Mouse (Mus musculus) adrenal gland, postnatal 4 days (tissue): Measurements from ENCODE around the gene Mast1. TPM values are rescaled to one million over a fixed set of nuclear protein-coding genes. Genes with fewer than 3 reads are reported as not detected.

ENCODE experiments used
- DNase-seq, 2 experiments: peaks; one replicate each; pipeline ENCODE4 v3.0.0; 2021 to 2022; ENCODE audit warnings: low spot score in 2 of 2, mixed read lengths in 2 of 2
- total RNA-seq, 2 experiments: library from RNA; stranded (reverse); gene quantifications; 2 replicates each; pipeline ENCODE4 v1.2.3; 2021

Gene Mast1
- total RNA-seq, 2 experiments from 2014 or later: 8.3 to 8.5 TPM

DNA sequence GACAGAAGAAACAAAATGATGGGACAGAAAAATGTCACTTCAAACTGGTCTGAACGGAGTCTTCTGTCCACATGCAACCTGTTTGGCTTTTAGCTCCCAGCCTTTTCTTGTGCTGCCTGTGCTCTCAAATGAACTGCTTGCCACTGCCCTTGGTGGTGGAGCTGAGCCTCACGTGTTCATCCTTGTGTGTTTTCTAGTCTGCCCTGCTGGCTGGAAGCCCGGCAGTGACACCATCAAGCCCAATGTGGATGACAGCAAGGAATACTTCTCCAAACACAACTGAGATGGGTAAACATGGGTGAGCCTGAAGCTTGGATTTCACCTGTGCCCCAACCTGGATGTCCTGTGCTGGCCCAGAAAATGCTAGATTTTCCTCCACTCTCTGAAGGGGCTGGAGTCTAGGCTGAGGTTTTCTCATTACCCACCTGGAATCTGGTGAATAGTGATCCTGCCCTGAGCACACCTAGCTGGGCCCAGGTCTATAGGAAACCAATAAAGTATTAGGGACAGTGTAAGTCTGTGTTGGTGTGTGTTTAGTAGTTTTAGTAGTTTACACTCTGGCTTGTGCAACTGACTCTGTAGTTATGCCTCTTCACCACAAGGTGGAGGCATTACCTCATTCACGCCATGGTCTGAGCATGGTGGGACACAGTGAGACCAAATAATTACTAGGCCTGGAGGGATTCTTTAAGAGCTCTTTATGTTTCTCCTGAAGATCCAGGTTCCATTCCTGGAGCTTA is 36.8 kb upstream of the Mast1 start:
- DNase-seq: peak in 1 of 2 experiments; percentile 61

DNA sequence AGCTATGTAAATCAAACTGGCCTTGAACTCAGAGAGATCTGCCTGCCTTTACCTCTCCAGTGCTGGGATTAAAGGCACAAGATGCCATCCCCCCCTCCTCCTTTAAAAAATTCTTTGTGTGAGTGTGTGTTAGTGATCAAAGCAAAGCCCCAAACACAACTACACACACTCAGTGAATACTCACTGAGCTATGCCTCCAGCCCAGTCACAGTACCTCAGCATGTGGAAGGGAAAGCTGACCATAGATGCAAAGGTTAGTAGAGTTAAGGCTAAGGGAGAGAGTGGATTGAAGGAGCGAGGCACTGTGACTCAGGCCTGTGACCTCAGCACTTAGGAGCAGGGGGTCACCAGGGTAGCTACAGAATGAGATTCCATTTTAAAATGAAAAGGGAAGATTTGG is 35.9 kb upstream of the Mast1 start:
- no peak for DNase-seq

DNA sequence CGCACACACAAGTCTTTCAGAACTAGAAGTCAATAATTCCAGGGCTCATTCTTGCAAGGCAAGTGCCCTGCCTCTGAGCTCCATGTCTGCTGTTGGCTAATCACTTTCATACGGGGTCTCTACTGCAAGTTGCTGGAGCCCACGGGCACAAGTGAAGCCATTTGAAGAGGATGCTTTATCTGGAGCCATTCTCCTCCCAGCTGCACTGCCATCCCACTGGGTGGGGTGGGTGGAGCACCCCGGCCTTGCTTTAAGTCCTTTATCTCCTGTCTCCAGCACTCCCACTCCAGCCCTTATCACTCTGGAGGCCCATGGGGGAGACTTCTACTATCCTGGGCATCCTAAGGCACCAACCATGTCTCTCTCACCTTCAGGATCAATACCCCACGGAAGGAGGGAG is 33.8 kb upstream of the Mast1 start:
- DNase-seq: no peak

DNA sequence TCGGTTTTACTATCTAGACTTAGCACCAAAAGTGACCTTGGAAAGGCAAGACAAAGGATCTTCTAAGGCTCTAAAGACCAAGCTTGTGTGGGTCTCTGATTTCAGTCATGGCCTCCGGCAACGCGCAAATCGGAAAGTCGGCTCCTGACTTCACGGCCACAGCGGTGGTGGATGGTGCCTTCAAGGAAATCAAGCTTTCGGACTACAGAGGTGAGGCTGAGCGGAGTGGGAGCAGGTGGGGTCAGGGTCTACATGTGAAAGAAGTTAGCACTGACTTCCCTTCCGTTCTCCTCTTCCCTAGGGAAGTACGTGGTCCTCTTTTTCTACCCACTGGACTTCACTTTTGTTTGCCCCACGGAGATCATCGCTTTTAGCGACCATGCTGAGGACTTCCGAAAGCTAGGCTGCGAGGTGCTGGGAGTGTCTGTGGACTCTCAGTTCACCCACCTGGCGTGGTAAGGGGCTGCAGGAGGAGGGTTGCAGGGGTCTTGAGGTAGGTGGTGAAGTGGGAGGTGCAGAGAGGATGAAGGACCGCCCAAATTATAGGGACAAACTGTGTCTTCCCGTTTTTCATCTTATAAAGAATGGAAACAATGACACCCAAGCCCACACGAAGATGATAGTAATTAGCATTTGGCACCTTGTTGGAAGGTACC is 33.1 kb upstream of the Mast1 start:
- DNase-seq: no peak

DNA sequence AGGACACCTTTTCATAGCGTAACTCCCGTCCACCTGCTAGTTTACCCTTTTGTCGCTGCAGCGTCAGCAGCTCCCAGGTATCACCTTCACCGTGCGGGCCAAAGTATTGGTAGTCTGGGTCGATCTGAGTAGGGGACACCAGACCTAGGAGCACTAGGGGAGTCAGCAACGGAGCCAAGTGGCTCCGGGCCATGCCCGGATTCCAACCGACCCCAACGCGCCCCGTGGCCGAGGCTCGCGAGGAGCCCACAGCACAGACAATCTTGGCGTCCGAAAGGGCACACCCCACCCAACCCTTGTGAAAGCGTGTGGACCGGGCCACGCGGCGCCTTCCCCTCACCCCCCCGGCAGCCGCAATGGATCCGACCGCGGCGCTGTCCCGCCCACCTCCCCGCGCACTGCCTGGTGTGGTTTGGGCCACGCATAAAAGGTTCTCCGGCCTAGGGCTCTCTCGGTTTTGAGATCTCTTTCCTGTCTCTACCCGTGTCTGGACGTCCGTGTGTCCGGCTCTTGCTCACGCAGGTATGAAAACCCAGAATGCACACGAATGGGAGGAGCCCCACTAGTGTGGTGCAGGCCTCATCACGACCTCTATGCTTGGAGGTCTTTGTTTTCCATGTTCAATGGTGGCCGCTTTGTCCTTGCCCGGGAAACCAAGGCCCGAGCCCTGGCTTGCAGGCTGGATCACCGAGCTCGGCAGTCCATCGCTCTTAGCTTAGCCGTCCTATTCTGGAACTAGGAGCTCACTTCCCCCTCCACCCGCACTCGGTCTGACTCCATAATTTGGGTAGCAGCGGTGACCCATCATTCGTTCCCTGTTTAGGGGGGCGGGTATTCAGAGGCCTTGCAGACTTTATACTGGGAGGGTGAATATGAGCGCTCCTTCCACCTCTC is 32.3 kb upstream of the Mast1 start, which contains the start of the genes Gm49661, Prdx2 and Rnaseh2a:
TSS of gene Gm49661 (minus strand) at position 193 of the 894 bp plus-strand sequence.
TSS of gene Prdx2 (plus strand) at position 347 of the 894 bp plus-strand sequence.
TSS of gene Rnaseh2a (minus strand) at position 527 of the 894 bp plus-strand sequence.
- DNase-seq: peak; percentile 61 to 70

DNA sequence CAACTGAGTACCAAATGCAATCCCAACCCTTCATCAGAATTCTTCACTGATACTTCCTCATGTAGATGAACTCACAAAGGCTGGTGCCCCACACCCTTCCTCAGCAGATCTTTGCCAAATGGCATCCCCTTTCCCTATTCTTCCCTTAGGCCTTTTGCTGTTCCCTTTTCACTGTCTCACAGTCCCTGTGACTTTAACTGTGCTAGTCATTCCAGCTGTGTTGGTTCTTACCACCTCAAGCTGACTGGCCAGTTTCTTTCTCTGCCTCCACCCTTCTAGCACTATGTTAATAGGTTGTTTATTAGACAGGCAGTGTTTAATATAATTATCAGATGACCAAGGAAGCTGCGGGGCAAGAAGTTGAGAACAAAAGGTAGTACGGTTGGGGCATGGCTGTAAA is 31.5 kb upstream of the Mast1 start:
- no peak for DNase-seq

DNA sequence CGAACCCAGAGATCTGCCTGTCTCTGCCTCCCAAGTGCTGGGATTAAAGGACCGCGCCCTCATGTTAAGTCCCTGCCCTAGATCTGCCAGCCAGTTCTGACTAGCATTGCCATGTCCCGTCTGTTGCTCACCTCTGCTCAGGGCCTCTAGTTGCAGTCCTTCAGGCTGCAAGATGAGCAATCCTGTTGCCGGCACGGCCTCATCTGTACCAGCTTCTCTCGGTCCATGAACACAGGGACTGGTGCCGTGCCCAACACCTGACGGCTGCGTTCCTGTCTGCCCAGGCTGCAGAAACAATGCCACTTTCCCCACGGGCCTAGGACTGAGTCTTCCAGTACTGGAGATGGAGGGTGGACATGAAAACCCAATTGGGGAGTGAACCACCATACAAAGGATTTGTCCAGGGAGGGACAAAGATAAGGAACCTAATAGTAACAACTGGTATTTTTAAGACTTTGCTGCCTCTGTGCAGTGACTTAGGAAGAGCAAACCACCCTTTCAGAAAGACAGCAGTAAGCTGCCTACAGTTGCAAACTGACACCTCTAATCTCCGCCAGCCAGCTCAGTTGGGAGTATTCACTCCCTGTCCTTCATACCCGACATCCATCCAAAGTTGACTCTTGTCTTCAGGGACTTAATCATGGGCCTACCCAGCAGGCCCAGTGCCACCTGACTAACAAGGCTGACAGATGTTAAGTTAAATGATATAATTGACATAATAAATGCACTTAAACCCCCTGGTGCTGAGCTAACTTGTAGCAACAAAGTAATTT is 30.6 kb upstream of the Mast1 start:
- DNase-seq: no peak

DNA sequence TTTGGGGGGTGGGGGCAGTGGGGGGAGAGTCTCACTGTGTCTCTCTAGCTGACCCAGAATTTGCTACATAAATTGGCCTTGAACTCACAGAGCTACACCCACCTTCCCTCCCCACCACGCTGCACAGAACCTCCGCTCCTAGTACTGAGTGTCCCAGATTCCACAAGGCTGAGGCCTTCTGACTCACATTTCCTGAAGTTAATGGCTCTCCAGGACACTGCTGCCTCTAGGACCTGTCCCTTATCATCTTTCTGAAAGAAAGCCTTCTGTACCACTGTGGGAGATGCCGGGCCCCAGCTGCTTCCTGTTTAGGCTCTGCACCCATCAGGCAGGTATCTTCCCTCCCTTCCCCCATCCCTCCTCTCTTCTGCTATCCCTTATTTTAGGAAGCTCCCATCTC is 29.4 kb upstream of the Mast1 start:
- DNase-seq: no peak

DNA sequence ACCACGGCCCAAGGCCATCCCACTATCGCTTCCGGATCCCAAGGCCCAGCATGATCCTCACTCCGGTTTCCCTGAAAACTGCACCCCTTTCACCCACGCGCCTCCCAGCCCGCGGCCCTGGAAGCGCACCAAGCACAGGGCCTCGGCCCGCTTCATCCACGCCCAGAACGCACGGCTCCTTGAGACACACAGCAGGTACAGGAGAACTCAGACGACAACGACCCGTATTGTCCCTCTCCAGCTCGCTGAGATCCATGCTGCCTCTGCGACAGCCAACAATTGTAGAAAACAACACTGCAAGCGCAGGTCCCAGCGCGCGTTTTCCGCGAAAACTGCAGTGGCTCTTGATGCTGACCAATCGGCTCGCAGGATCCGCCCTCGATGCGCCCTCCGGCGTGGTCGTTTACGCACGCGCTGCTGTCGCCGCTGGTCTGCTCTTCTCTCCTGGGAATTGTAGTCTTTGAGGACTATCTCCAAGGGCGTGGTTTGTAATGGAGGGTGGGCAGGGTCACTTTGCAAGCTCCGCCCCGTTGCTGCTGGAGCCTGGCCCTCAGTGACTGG is 28.7 kb upstream of the Mast1 start:
- DNase-seq: peak; percentile 69 to 80

DNA sequence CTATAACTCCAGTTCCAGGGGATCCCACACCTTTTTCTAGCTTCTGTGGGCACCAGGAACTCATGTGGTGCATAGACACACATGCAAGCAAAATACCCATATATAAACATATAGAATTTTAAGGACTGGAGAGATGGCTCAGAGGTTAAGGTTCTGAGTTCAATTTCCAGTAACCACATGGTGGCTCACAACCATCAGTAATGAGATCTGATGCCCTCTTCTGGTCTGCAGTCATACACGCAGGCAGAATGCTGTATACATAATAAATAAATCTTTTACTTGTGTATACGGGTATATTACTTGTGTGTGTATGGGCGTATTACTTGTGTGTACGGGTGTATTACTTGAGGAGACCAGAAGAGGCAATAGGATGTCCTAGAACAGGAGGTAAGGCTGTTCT is 26.8 kb upstream of the Mast1 start:
- no peak for DNase-seq

DNA sequence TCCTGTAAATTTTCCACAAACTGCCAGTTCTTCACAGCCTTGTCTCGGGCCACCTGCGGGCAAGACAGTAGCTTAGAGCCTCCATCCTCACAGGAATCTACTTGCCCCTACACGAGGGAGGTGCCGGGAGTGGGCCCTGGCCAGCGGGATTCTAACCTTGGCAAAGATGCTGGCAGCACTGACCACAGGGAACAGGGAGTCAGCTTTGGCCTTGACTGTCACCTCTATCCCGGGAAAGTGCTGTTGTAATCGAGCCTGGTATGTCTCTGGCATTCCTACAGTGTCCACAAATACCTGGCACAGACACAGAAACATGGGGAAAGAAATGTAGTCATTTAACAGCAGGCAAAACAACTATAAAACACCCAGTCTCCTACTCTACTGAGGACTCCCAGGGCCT is 22.7 kb upstream of the Mast1 start:
- no peak for DNase-seq

DNA sequence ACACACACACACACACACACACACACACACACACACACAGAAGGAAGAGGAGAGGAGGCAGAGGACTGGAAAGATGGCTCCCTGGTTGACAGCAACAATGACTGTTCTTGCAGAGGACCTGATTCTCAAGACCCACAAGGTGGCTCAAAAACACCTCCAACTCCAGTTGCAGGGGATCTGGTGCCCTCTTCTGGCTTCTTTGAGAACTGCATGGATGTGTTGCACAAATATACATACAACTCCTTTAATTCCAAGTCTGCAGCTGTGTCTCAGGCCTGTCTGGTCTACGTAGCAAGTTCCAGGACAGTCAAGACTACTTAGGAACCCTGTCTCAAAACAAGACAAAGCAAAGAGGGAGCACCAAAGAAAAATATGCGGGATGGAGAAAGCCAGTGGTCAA is 19.6 kb upstream of the Mast1 start:
- peak in 1 of 2 experiments; percentile 64 for DNase-seq

DNA sequence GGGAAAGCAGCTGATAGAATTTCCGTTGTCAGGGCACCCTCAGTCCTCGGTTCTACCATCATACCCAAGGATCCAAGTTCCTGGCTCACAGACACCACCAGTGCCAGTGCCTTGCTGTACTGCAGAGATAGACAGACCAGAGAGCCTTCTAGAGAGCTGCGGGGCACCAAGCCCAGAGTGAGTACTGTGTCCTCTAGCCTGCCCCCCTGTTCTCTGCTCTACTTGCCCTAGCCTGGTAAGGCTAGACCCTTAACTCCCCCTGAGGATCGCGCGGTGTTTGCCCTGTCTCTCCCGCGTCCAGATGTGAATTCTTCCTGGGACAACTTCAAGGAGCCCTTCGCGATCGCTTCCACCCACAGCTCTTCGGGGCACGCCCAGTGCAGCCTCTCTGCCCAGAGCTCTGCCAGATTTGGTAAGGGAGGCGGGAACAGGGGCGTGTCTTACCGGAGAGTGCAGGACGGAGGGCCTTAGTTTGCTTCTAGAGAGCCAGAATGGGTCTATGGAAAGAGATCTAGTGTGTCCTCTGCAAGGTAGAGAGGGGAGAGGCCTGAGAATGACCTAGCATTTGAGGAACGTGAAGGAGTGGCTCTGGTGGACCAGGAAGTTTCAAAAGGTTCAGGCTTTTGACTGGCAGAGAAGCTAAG is 15.6 kb upstream of the Mast1 start:
- no peak for DNase-seq

DNA sequence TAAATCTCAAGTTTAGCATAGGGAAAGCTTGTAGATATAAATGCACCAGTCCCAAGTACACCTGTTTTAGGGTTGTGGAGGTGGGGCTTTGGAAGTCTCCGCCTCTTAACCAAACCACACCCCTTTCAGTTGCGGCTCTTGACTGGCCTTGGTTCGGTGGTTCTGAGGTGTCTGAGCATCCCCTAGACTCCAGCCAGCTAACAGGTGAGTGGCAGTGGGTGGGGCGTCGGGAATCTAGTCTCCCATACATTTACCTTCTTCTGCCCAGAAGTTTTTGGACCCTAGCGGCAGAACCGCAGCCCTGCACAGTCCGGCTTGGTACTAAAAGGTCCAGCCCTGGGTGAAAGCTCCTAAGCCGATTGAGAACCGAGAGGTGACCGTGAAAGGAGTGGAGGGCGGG is 12.6 kb upstream of the Mast1 start:
- DNase-seq: no peak

DNA sequence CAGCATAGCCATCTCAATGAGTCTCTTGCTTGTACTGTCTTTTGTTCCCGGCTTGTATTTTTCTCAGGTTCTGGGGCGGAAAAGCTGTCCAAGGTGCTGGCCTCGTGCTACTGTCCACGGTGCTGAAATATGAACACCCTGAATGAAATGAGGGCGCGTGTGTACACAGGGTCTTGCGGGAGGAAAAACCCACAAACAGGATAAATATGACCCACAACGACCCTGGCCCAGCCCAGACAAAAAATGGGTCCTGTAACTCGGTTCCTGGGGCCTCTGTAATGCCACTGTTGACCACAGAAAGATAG is 10.0 kb upstream of the Mast1 start:
- no peak for DNase-seq

DNA sequence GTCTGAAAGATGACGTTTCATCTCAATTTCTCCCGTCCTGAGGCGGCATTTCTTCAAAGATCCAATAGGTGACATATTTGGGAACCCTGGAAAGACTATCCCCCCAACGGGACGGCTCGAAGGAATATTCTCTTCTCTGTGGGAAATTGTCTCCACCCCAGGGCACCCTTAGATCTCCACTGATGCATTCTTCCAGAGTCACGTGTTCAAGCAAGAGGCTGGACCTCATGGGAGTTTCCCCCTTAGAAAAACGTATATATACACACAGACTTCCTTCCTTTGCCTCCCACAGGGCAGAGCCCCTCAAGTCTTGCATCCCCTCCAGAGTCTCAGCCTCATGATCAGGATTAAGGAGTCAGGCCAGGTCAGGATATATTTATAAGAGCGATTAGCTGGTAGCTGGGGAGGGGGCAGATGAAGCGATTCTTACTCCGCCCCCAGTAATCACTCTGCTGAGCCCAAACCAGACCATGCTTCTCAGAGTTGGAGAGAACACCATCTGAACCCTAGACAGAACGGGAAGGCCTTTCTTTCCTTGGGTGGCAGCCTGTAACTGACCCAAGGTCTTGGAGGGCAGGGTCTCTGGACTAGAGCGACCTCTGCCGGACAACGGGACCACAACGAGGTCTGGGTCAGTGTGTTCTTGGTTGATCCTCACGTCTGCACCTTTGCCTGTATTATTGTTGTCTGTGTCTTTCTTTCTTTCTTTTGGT is 9.5 kb upstream of the Mast1 start, which contains the start of gene Rtbdn:
TSS of gene Rtbdn (plus strand) at position 464 of the 713 bp plus-strand sequence.
- no peak for DNase-seq

DNA sequence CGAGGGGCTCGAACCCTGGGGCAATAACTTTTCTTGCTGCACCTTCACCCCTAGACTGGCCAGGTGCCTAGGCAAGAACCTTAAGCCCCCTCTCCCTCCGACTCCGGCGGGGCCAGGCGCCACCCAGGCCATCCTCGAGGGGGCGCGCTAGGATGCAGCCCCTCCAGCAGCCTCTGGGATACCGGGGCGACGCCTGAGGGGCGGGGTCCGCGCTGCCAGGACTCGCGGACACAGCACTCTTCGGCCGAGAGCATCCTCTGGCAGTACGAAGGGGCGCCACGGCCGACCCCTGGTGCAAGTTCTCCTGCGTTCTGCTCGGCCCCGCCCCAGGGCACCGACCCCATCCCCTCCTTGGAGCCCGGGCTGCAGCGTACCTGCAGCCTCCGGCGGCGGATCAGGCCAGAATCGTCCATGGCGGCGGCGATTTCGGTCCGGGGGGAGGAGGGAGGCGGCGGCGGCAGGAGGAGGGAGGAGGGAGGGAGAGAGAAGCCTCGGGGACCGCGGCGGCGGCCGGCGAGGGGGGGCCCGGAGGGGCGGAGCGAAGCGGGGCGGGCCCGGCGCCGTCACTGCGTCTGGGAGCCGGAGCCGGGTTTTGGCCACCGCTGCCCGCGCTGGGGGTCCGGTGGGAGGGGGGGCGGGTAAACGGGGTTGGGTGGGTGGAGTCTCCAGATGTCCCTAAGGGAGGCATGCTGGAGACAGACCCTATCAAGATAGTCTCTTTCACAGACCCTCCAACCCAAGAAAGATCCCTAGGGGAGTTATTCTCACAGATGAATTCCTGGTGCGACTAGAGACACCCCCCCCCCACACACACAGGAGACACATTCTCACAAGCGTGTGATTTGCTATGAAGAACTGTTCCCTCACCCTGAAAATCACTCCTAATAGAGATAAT is 8.7 kb upstream of the Mast1 start:
- DNase-seq: no peak

DNA sequence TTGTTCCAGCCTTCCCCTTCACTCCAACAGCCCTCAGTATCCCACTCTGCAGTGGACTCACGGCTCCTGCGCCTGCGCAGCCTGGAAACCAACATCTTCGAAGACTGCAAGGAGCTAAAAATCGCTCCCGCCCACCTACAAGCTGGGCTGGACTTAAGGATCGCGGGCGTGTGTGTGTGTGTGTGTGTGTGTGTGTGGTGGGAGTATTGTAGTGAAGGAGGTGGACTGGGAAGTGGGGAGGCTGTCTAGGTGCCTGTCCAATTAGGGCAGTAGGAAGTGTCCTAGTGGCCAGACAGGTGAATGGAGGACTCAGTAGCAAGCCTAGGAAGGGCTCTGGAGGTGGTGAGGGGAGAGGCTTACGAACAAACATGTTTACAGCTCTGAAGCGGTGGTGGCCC is 8.1 kb upstream of the Mast1 start:
- DNase-seq: no peak
